Mouse (Mus musculus) naive thymus-derived CD4-positive, alpha-beta T cell, adult 2 months (primary cell): ENCODE data around the gene Arid1b.

Experiments
- DNase-seq: peaks from one replicate; pipeline ENCODE4 v3.0.0-alpha.2; 2011; ENCODE audit warnings: low read depth

Arid1b gene

GRCm38 (mm10) chr17:5157609-5158008, 163.5 kb downstream of the Arid1b start:
- DNase-seq: no peak

GRCm38 (mm10) chr17:5162525-5162924, 168.4 kb downstream of the Arid1b start:
- DNase-seq: no peak

- DNase-seq: no peak
These were observed 169.2 kb downstream of the Arid1b start for GRCm38 (mm10) chr17:5163251-5163826.

DNA sequence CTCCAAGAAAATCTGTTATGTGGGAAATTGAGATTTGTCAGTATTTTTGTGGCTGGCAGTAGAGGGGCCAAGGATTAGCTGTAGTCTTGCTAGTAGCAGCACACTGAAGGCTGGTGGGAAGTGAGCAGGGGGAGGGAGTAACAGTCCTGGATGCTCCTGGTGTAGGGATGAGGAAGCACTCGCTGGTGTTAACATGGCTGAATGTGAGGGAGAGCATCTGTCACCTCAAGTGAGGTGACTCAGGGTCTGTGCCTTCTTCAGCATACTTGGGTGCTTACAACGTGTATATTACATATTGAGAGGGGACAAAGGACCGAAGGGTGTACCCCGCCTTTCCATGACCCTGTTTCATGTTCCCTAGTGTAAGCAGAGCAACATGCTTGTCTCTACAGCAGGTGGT, 170.7 kb downstream of the Arid1b start:
- DNase-seq: no peak

DNA sequence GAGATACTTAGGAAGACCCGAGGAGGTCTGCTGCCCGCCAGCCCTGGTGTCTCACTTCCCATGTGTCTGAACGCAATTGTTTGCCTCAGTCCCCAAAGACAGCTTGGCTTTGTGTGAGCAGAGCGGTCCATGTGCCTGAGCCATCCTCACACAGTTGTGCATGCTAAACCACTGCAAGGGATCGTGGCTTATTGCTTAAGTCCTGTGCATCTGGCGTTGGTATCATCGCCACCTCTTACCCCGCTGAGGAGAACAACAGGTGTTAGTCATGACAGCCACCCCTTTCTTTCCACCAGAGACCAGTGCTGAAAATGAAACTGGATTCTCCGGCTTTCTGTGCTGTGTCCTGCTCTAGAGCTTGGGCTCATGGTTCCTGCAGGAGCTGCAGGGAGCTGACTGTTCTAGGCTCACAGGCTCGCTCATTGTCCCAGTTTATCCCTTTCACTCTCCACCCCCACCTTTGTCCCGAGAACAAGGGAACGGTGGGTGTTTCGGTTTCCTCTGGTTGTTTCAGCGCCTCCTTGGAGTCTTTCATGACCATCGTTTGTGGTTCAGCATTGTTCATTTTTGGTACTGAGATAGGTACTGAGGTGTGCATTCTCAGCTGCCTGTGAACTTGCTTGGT, 171.2 kb downstream of the Arid1b start:
- DNase-seq: peak; percentile 55

DNA sequence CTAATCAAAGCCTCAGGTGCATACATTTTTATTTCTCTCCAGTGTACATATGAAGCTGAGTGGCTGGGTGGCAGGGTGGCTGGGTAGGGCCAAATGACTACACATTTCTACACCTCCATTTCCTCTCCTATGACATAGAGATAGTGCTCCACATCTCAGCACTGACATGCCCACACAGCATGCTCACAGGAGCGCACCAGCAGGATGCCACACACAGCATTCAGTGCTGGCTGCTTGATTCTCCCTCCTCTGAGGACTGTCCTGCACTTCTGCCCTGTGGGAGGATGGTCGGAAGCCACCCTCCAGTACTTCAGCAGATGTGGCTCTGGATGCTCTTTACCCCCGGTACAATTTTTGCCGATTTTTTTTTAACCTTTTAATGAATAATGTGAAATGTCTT, 172.0 kb downstream of the Arid1b start:
- peak; percentile 19 for DNase-seq

DNA sequence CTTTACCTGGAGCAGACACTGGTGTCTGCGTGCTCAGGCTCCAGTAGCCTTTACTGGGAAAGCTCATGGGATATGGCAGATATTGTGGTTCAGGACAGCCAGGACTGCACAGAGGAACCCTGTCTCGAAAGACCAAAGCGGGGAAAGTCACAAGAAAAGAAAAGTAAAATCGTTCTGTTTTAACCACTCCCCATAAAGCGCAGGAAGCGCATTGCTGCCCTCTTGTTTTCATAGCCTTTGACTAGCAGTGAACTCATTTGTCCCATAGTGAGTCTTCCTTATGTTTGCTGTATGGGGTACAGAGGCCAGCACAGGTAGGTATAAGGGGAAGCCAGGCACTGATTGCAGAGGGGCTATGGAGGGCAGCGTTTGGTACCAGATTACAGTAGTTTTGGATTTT, 173.9 kb downstream of the Arid1b start:
- peak; percentile 59 for DNase-seq

DNA sequence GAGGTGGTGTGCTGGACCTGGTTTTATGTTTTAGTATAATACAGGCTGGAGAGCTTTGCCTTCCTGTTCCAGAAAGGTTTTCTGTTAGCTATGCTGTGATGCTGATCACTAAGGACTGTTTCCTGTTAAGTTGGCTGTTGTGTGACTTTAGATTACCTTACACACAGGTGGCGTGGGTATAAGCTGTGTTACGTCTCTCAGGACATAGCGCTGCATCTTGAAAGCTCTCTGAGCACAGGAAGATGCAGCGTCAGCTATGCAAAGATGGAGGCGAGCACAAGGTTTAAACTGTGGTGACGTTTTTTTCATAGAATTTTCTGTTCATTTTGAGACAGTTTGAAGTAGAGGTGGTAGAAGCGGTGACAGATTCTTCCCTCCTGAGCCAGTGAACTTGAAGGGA, 174.5 kb downstream of the Arid1b start:
- DNase-seq: peak; percentile 55

DNA sequence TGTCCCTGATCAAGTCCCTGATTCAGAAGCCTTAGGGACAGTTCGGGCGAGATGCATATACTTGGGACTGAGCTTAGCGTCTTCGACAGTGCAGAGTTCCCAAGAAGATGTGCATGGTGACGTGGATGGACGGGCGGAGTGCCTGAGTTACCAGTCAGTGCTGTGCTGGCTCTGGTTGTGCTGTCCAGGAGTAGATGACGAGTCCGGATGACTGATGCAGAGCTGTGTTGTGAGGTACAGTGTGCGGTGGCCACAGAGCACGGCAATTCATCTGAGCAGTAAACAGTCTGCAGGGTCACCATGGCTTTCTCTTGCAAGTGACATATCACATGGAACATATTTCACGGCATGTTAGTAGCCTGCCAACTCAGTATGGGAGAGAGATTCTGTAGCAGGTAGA, 176.2 kb downstream of the Arid1b start:
- no peak for DNase-seq

DNA sequence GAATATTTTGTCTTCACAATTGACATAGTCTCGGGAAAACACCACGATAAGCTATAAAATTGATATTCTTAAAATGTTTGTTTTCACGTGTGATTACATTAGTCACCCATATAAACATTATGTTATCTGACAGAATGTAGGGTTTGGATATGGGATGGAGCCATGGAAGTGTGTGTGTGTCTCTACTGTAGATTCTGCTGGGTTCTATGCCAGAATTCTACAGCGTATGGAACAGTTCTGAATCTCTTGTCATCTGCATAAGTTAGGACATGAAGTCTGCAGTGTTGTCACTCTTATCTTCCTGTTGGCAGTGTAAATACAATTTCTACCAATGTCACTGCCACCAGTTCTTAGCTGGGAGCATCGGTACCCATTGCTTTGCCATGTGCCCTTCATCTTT, 177.3 kb downstream of the Arid1b start:
- DNase-seq: no peak

GRCm38 (mm10) chr17:5174426-5175020, 180.4 kb downstream of the Arid1b start:
- no peak for DNase-seq

- DNase-seq: no peak
These were observed 181.4 kb downstream of the Arid1b start for GRCm38 (mm10) chr17:5175535-5175934.

- DNase-seq: peak; percentile 22
These were observed 182.2 kb downstream of the Arid1b start for GRCm38 (mm10) chr17:5176315-5176714.

DNA sequence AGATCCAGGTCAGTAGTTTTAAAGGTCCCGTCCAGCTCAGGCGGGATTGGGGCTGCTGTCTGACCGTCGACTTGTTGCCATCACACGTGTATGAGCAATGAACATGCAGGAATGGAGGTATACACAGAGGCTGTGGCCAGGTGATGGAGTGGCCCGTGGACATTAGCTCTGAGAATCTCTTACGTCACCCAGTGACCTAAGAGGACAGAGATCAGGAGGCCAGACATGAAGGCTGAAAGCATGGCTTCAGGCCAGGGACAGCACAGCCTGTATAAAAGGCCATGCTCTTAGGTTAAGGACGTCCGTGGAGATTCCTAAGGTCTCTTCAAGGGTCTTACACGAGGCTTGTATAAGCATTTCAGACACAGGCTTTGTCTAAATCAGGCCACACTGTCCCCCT, 184.4 kb downstream of the Arid1b start:
- DNase-seq: no peak

- DNase-seq: no peak
These were observed 184.9 kb downstream of the Arid1b start for GRCm38 (mm10) chr17:5179004-5179403.

- DNase-seq: no peak
These were observed 185.3 kb downstream of the Arid1b start for GRCm38 (mm10) chr17:5179412-5179811.

- DNase-seq: no peak
These were observed 185.9 kb downstream of the Arid1b start for GRCm38 (mm10) chr17:5179925-5180525.

DNA sequence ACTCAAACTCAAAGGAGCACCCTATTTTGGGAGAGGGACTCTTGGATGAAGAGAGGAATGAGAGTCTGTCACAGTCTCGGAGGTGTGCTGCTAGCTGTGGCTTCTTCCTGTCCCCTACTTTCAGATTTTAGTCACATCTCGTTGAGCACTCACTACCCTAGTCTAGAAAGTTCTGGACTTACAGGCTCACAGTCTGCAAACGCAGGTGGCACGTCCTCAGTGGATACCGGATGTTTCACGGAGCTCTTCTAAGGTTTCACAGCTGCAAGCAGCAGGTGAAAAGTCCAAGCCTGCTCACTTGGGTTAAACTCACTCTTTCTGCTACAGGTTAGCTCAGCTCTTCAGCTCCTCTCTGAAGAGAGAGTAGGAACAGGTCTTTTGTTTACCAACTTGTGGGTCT, 186.8 kb downstream of the Arid1b start:
- peak; percentile 66 for DNase-seq

DNA sequence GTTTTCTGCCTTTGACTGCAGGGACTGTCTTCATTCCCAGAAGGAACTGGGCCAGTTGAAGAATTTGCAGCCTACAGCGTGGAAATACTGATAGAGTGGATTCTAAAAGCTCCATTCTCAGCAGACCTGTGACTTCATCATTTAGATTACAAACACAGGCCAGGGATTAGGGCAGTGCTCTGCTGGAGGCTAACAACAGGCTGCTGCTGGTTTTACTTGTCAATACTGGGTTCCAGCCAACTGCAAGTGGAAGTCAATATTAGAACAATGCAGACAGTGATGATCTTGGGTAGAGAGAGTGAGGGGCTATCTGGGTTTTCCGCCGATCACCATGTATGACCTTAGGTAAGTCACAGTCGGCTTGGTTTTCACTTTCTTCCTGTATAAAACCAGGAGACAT, 188.4 kb downstream of the Arid1b start:
- no peak for DNase-seq

DNA sequence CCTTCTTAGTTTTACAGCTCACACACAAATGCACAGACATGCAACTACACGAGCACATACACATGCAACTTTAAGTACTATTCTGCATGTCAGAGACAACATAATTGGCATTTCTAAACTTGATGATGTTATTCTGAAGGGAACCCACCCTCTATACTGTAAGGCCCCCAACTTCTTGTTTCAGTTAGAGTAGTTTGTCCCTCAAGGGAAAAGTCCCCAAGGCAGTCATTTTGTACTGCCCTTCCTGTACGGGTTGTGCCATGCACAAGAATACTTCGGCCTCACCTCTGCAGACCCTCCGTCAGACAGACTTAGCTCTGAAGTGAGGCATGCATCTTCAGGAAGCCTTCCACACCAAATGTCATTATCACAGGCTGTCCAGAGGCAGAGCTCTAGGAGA, 191.4 kb downstream of the Arid1b start:
- no peak for DNase-seq

GRCm38 (mm10) chr17:5187546-5187945, 193.4 kb downstream of the Arid1b start:
- peak; percentile 32 for DNase-seq

DNA sequence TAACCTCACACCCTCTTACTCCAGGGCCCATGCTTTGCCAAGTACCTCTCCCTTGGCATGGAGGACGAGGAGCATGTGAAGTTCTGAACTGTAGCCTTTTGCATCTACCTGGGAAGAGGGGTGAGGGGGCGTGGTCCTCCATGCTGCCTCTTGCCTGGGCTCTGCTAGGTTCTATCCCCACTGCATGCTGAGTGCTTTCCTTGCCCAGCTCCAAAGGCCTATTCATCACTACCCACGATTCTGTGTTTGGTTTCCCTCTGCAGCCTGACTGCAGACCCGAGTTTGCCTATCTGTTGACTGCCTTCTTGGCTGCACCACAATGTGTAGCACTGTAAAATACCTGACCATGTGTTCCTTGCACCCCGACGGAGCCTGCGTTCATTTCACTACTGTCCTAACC, 194.3 kb downstream of the Arid1b start:
- DNase-seq: no peak

DNA sequence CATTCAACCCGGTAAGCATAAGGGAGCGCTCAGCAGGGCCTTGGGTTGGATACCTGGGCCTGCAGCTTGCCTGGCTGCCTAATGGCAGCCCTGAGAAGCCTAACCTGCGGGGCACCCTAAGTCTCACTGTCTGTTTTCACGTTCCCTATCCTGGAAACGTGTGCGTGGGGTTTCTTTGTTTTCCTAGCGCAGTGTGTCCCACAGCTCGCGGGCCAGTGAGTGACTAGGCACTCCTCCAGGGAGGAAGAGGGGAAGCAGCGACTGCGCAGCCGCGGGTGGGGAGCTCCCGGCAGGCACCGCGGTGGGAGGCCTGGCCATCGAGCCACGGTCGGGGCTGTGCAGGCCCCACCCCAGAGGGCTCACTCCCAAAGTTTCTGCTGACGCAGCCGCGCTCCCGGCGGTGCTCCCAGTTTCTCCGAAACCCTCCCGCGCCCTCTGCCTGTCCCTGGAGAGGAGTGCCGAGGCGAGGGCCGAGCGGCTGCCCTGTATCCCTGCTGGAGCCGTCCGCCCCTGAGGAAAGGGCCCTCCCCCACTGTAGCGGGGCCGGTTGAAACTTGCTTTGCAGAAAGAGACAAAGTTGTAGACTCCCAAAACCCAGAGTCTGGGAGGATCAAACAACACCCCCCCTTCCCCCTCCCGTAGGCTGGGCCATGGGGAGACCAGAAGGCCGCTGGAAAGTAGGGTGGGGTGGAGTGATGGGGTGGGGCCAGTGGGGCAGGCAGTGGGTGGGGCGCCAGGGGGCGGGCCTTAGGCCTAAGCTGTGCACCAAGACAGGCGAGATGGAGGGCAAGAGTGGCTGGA, 195.6 kb downstream of the Arid1b start:
- DNase-seq: peak; percentile 86
